ENCODE assay signal across 1 mouse cellular context in the genomic region with DNA sequence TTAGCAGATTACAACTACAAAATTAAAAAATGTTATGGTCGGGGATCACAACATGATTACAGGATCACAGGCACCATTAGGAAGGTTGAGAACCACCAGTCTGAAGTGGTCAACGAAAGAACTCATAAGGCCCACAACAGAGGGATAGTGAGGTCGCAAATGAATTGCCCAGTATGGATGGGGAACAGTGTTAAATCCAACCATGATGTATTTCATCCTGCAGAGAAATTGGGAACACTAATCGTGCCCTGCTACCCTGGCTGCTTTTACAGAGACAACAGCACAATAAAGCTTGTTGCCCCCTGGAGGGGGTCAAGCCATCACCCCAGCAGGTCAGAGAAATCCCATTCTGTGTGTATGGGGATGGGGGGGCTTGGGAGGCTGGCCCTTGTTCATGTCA.
TF ChIP-seq lines count a peak whose summit lies in the region.

No protein-coding gene starts in this region.

TF ChIP-seq in MEL, 35 proteins besides CTCF, POLR2A, EP300 and RAD21:
- peak; percentile 41; the same call in 1 of the 2 replicates for TF ChIP-seq ZMIZ1 (IDR thresholded peaks at IDR 0.05; ENCODE audit: low read depth, low read length)
- TF ChIP-seq POLR2AphosphoS5 (IDR thresholded peaks at IDR 0.05; ENCODE audit: borderline replicate concordance, low read depth, low read length): no peak
- TF ChIP-seq UBTF (IDR thresholded peaks at IDR 0.05; ENCODE audit: borderline replicate concordance, insufficient read depth, low read depth, low read length): no peak
- no peak for TF ChIP-seq E2F4 (IDR thresholded peaks at IDR 0.05; ENCODE audit: borderline replicate concordance, low read depth, low read length)
- no peak for TF ChIP-seq ETS1 (IDR thresholded peaks at IDR 0.05; ENCODE audit: low read depth, low read length)
- TF ChIP-seq BHLHE40 (IDR thresholded peaks at IDR 0.05; ENCODE audit: borderline replicate concordance, low read depth, low read length): no peak
